Mouse (Mus musculus): ENCODE measurements around the gene Pecam1. TPM values are rescaled to one million over a fixed set of nuclear protein-coding genes. Genes with fewer than 3 reads are reported as not detected.

The Pecam1 gene
- total and polyA plus RNA-seq, 3 experiments: 18.4 to 22.3 (median 19.2) TPM

DNA sequence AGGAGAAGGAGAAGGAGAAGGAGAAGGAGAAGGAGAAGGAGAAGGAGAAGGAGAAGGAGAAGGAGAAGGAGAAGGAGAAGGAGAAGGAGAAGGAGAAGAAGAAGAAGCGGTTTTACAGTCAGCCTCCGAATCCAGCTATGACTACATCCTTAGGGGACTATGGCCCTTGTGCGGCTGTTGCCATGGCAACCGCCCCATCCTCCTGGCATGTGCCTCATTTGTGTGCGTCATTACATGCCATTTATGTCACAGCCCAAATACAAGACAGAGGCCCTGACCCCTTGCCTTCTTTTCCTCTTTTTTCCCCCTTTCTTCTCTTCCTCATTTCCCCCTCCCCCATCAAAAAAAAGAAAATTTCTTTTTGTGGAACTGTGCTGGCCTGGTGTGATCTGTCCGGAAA, 9.2 kb downstream of the Pecam1 start:
- Histone ChIP-seq H3K27ac (ENCODE audit: insufficient read depth, low read depth) (no peak overlapping the region), H3K36me3 (replicated peaks in 1 of 2; ENCODE audit: control insufficient read depth in 1 of 2, insufficient read depth in 1 of 2, low read length in 1 of 2) (peaks cover 4 to 29% of the 10 kb centered on the region in 2 experiments), H3K4me3 (replicated peaks in 1 of 3; ENCODE audit: low read depth in 2 of 3, low read length in 2 of 3, poor library complexity in 1 of 3) (no peak overlapping the region), H3K4me2 (ENCODE audit: insufficient read depth, low read depth, poor library complexity, severe bottlenecking) (no peak overlapping the region), H3K27me3 (replicated peaks) (no peaks in the 10 kb centered on the region), H3K9ac (ENCODE audit: insufficient read depth, low read depth) (no peak overlapping the region), H3K9me3 (replicated peaks; ENCODE audit: low read length) (peaks cover 5% of the 10 kb centered on the region), H3K4me1 (ENCODE audit: control insufficient read depth in 1 of 2, insufficient read depth in 2 of 2) (peaks cover 3 to 64% of the 10 kb centered on the region in 2 experiments; a peak in 3 of 4 replicates), H3K79me2 (replicated peaks; ENCODE audit: control insufficient read depth, extremely low read depth, insufficient read depth, poor library complexity, severe bottlenecking) (peaks cover 9% of the 10 kb centered on the region)
- in situ Hi-C loops (cut with MboI; ENCODE audit: low pct_ligation_motif_present, low pct_unique_long_range_greater_than_20kb, low sequenced_read_pairs) (no loop called here), dilution Hi-C loops (cut with MboI; ENCODE audit: extremely low pct_ligation_motif_present, extremely low pct_unique_long_range_greater_than_20kb, low sequenced_read_pairs) (no loop called here)
- peak; percentile 94 for DNase-seq (ENCODE audit: extremely low read depth)
- TF ChIP-seq USF1 (IDR thresholded peaks at IDR 0.05; ENCODE audit: low read depth, low read length): no peak
- TF ChIP-seq ZC3H11A (IDR thresholded peaks at IDR 0.05; ENCODE audit: low read depth, low read length): no peak
- no peak for TF ChIP-seq CTCF (conservative IDR thresholded peaks at IDR 0.05 in 1 of 2, IDR thresholded peaks at IDR 0.05 in 1 of 2; ENCODE audit: low read depth in 2 of 2, low read length in 2 of 2)
- TF ChIP-seq RCOR1 (conservative IDR thresholded peaks at IDR 0.05; ENCODE audit: low read depth, low read length): no peak
- no peak for TF ChIP-seq MEF2A (IDR thresholded peaks at IDR 0.05; ENCODE audit: borderline replicate concordance, low read depth, low read length)
- no peak for TF ChIP-seq TCF12 (IDR thresholded peaks at IDR 0.05; ENCODE audit: low read depth, low read length)
- TF ChIP-seq ZKSCAN1 (IDR thresholded peaks at IDR 0.05; ENCODE audit: borderline replicate concordance, low read depth, low read length): no peak
- no peak for TF ChIP-seq JUN (IDR thresholded peaks at IDR 0.05; ENCODE audit: insufficient read depth, low read depth, low read length)
- TF ChIP-seq MAZ (IDR thresholded peaks at IDR 0.05; ENCODE audit: low read depth, low read length): no peak
- TF ChIP-seq MXI1 (IDR thresholded peaks at IDR 0.05; ENCODE audit: low read depth, low read length): peak; percentile 64
- no peak for TF ChIP-seq RAD21 (IDR thresholded peaks at IDR 0.05; ENCODE audit: low read depth, low read length)
- TF ChIP-seq HCFC1 (IDR thresholded peaks at IDR 0.05; ENCODE audit: low read depth, low read length): no peak
- TF ChIP-seq SIN3A (IDR thresholded peaks at IDR 0.05; ENCODE audit: low read length): no peak
- TF ChIP-seq CHD2 (IDR thresholded peaks at IDR 0.05; ENCODE audit: low read length): no peak
- no peak for TF ChIP-seq IRF4 (IDR thresholded peaks at IDR 0.05; ENCODE audit: low read depth, low read length)
- TF ChIP-seq ZNF384 (IDR thresholded peaks at IDR 0.05; ENCODE audit: low read depth, low read length): 0 out of 2 replicates have a peak, but pooled peaks have one; percentile 2
- no peak for TF ChIP-seq KAT2A (IDR thresholded peaks at IDR 0.05; ENCODE audit: insufficient replicate concordance, low read length)
- no peak for TF ChIP-seq POLR2A (IDR thresholded peaks at IDR 0.05; ENCODE audit: low read depth, low read length)
- TF ChIP-seq JUND (conservative IDR thresholded peaks at IDR 0.05; ENCODE audit: low read depth, low read length): no peak
- TF ChIP-seq MAX (IDR thresholded peaks at IDR 0.05; ENCODE audit: low read length): no peak
- peak; percentile 54 for TF ChIP-seq BHLHE40 (IDR thresholded peaks at IDR 0.05; ENCODE audit: low read depth, low read length)
- no peak for TF ChIP-seq ZMIZ1 (IDR thresholded peaks at IDR 0.05; ENCODE audit: low read depth, low read length)
- TF ChIP-seq ELF1 (IDR thresholded peaks at IDR 0.05; ENCODE audit: low read depth, low read length): no peak
- TF ChIP-seq UBTF (IDR thresholded peaks at IDR 0.05; ENCODE audit: low read depth, low read length): no peak
- no peak for TF ChIP-seq TBP (conservative IDR thresholded peaks at IDR 0.05; ENCODE audit: low read depth, low read length)
- no peak for TF ChIP-seq PAX5 (IDR thresholded peaks at IDR 0.05; ENCODE audit: low read length)
- TF ChIP-seq GABPA (IDR thresholded peaks at IDR 0.05; ENCODE audit: insufficient replicate concordance, low read depth, low read length): no peak
- no peak for TF ChIP-seq CHD1 (IDR thresholded peaks at IDR 0.05; ENCODE audit: low read depth, low read length)
- no peak for TF ChIP-seq E2F4 (IDR thresholded peaks at IDR 0.05; ENCODE audit: insufficient replicate concordance, low read depth, low read length)
- TF ChIP-seq SMC3 (IDR thresholded peaks at IDR 0.05; ENCODE audit: low read depth, low read length): no peak
- TF ChIP-seq EP300 (IDR thresholded peaks at IDR 0.05; ENCODE audit: low read length): peak; percentile 29
- TF ChIP-seq POLR2AphosphoS2 (IDR thresholded peaks at IDR 0.05; ENCODE audit: low read depth, low read length): no peak
- no peak for TF ChIP-seq NRF1 (IDR thresholded peaks at IDR 0.05; ENCODE audit: low read depth, low read length)
- TF ChIP-seq ETS1 (conservative IDR thresholded peaks at IDR 0.05; ENCODE audit: low read depth, low read length): no peak

Measured in CH12.LX (cell line).